Mouse (Mus musculus) cortical plate, adult 2 months (tissue): Measurements from ENCODE around the gene H2al1f. TPM values are rescaled to one million over a fixed set of nuclear protein-coding genes. Genes with fewer than 3 reads are reported as not detected.
"Not testable (repeated sequence)": the region's sequence is repeated elsewhere in the genome, so short reads cannot be mapped to it uniquely, and the experiment has no call there.

Source experiments
- H3K27ac ChIP-seq: fragments of 200-500 bp; 2 replicates; pipeline ENCODE4 v1.5.1; 2012; ENCODE audit warnings: low read length, control low read depth, inconsistent platforms; ENCODE audit not compliant: insufficient read depth
- H3K4me1 ChIP-seq: fragments of 200-500 bp; 2 replicates; pipeline ENCODE4 v1.6.1; 2011; ENCODE audit warnings: low read length; ENCODE audit not compliant: control insufficient read depth, insufficient read depth
- H3K4me3 ChIP-seq: fragments of 200-500 bp; 2 replicates; pipeline ENCODE4 v1.5.1; 2011; ENCODE audit warnings: mild to moderate bottlenecking, low read length, control low read depth; ENCODE audit not compliant: insufficient read depth
- CTCF ChIP-seq: fragments of 200-500 bp; IDR thresholded peaks from 2 replicates; pipeline ENCODE4 v1.5.1; 2011; ENCODE audit warnings: mild to moderate bottlenecking, control low read depth, low read length; ENCODE audit not compliant: insufficient read depth; ENCODE audit errors: extremely low read depth
- POLR2A ChIP-seq: fragments of 200-500 bp; IDR thresholded peaks from 2 replicates; pipeline ENCODE4 v1.6.1; 2011; ENCODE audit warnings: mild to moderate bottlenecking, low read length, control low read depth; ENCODE audit not compliant: insufficient read depth; ENCODE audit errors: extremely low read depth
- polyA plus RNA-seq: library from polyadenylated mRNA; depleted of rRNA; stranded (reverse); fragments of >200 nt; gene quantifications from 2 replicates; pipeline ENCODE4 v1.2.3, GENCODE M21; 2012; rRNA removed

Gene H2al1f
- polyA plus RNA-seq: not detected in 2 replicates

- not testable (repeated sequence) for H3K4me1 ChIP-seq, H3K4me3 ChIP-seq, H3K27ac ChIP-seq
Observed at GRCm38 (mm10) chrX:11314858-11315257, at the start of gene H2al1f. Gene H2al1f, plus strand, starts transcription at chrX:11315158.

GRCm38 (mm10) chrX:11267791-11268190 lies 47.2 kb upstream of the H2al1f start:
- no peaks in the 10 kb centered on the region for H3K4me1 ChIP-seq
- no peak overlapping the region for H3K27ac ChIP-seq
- no peak overlapping the region for H3K4me3 ChIP-seq
- TF ChIP-seq CTCF (no peak), POLR2A (no peak)

- no peak overlapping the region for H3K27ac ChIP-seq
- H3K4me1 ChIP-seq: no peaks in the 10 kb centered on the region
- H3K4me3 ChIP-seq: no peak overlapping the region
- TF ChIP-seq POLR2A (no peak), CTCF (no peak)
Observed at GRCm38 (mm10) chrX:11269074-11269473, 45.9 kb upstream of the H2al1f start.

GRCm38 (mm10) chrX:11273190-11273589 lies 41.8 kb upstream of the H2al1f start:
- Histone ChIP-seq H3K4me1 (peaks cover 1% of the 10 kb centered on the region; the same call in 1 of the 2 replicates), H3K27ac (no peak overlapping the region), H3K4me3 (no peak overlapping the region)
- TF ChIP-seq POLR2A (no peak), CTCF (no peak)

- peaks cover 1% of the 10 kb centered on the region; the same call in 1 of the 2 replicates for H3K4me1 ChIP-seq
- TF ChIP-seq CTCF (no peak), POLR2A (no peak)
- no peak overlapping the region for H3K27ac ChIP-seq
- H3K4me3 ChIP-seq: no peak overlapping the region
Observed at GRCm38 (mm10) chrX:11277083-11277482, 37.9 kb upstream of the H2al1f start.

GRCm38 (mm10) chrX:11280741-11281140 lies 34.2 kb upstream of the H2al1f start:
- H3K4me1 ChIP-seq: peaks cover 1% of the 10 kb centered on the region; the same call in 1 of the 2 replicates
- TF ChIP-seq CTCF: no peak
- TF ChIP-seq POLR2A: no peak
- H3K27ac ChIP-seq: no peak overlapping the region
- no peak overlapping the region for H3K4me3 ChIP-seq

- TF ChIP-seq CTCF (no peak), POLR2A (no peak)
- H3K4me1 ChIP-seq: no peaks in the 10 kb centered on the region
- no peak overlapping the region for H3K27ac ChIP-seq
- no peak overlapping the region for H3K4me3 ChIP-seq
Observed at GRCm38 (mm10) chrX:11288306-11288882, 26.6 kb upstream of the H2al1f start.

GRCm38 (mm10) chrX:11289244-11289643 lies 25.7 kb upstream of the H2al1f start:
- no peak overlapping the region for H3K4me3 ChIP-seq
- no peaks in the 10 kb centered on the region for H3K4me1 ChIP-seq
- no peak for TF ChIP-seq POLR2A
- TF ChIP-seq CTCF: no peak
- no peak overlapping the region for H3K27ac ChIP-seq

- H3K27ac ChIP-seq, H3K4me1 ChIP-seq, H3K4me3 ChIP-seq: not testable (repeated sequence)
Observed at GRCm38 (mm10) chrX:11298957-11299356, 16.0 kb upstream of the H2al1f start, which contains the start of gene H2al1a. Gene H2al1a, plus strand, starts transcription at chrX:11299257.

GRCm38 (mm10) chrX:11302132-11302531 lies 12.8 kb upstream of the H2al1f start, which contains the start of gene H2al1b:
Gene H2al1b, plus strand, starts transcription at chrX:11302432.
- H3K4me1 ChIP-seq, H3K27ac ChIP-seq, H3K4me3 ChIP-seq: not testable (repeated sequence)

- H3K4me1 ChIP-seq, H3K4me3 ChIP-seq: not testable (repeated sequence)
Observed at GRCm38 (mm10) chrX:11305355-11305754, 9.6 kb upstream of the H2al1f start, which contains the start of gene H2al1c. Gene H2al1c, plus strand, starts transcription at chrX:11305655.

GRCm38 (mm10) chrX:11308524-11308923 lies 6.4 kb upstream of the H2al1f start, which contains the start of gene H2al1d:
Gene H2al1d, plus strand, starts transcription at chrX:11308824.
- H3K27ac ChIP-seq, H3K4me3 ChIP-seq, H3K4me1 ChIP-seq: not testable (repeated sequence)

More at GRCm38 (mm10) chrX:11305355-11305754, 9.6 kb upstream of the H2al1f start, which contains the start of gene H2al1c:
- not testable (repeated sequence) for H3K27ac ChIP-seq

GRCm38 (mm10) chrX:11311634-11312033 lies 3.3 kb upstream of the H2al1f start, which contains the start of gene H2al1e:
Gene H2al1e, plus strand, starts transcription at chrX:11311934.
- H3K4me3 ChIP-seq, H3K27ac ChIP-seq, H3K4me1 ChIP-seq: not testable (repeated sequence)

GRCm38 (mm10) chrX:11317956-11318355 lies 3.0 kb downstream of the H2al1f start, which contains the start of gene H2al1g:
Gene H2al1g, plus strand, starts transcription at chrX:11318256.
- not testable (repeated sequence) for H3K27ac ChIP-seq, H3K4me3 ChIP-seq, H3K4me1 ChIP-seq

- H3K4me1 ChIP-seq, H3K4me3 ChIP-seq, H3K27ac ChIP-seq: not testable (repeated sequence)
Observed at GRCm38 (mm10) chrX:11321192-11321591, 6.2 kb downstream of the H2al1f start, which contains the start of gene H2al1h. Gene H2al1h, plus strand, starts transcription at chrX:11321492.
